Mouse (Mus musculus) midbrain, embryonic 11.5 days (tissue): ENCODE measurements around the gene Cenpn. TPM values are rescaled to one million over a fixed set of nuclear protein-coding genes. Genes with fewer than 3 reads are reported as not detected.

Source experiments
- ATAC-seq: fragments of 200-750 bp; cut with Nextera tagmentation; 2 replicates; pipeline ENCODE4 v1.8.0; 2017; ENCODE audit warnings: moderate TSS enrichment, moderate library complexity; ENCODE audit not compliant: low FRiP score
- DNase-seq: peaks from one replicate; pipeline ENCODE4 v3.0.0; 2015; ENCODE audit warnings: low spot score; ENCODE audit errors: missing footprints
- H3K27ac ChIP-seq: fragments of 300-500 bp; sonication (generic); 2 replicates; pipeline ENCODE4 v1.5.1; 2014; ENCODE audit warnings: low read depth, low read length
- H3K27me3 ChIP-seq: fragments of 300-500 bp; sonication (generic); 2 replicates; pipeline ENCODE4 v1.6.1; 2014; ENCODE audit warnings: mild to moderate bottlenecking, low read length, moderate library complexity, mixed read lengths; ENCODE audit not compliant: control insufficient read depth, insufficient read depth
- H3K36me3 ChIP-seq: fragments of 300-500 bp; sonication (generic); 2 replicates; pipeline ENCODE4 v1.6.1; 2014; ENCODE audit warnings: mild to moderate bottlenecking, low read length, moderate library complexity, mixed read lengths; ENCODE audit not compliant: control insufficient read depth, insufficient read depth
- H3K4me1 ChIP-seq: fragments of 300-500 bp; sonication (generic); 2 replicates; pipeline ENCODE4 v1.6.1; 2014; ENCODE audit warnings: low read length; ENCODE audit not compliant: control insufficient read depth, insufficient read depth
- H3K4me2 ChIP-seq: fragments of 300-500 bp; sonication (generic); 2 replicates; pipeline ENCODE4 v1.6.1; 2014; ENCODE audit warnings: mild to moderate bottlenecking, moderate library complexity
- H3K4me3 ChIP-seq: fragments of 300-500 bp; sonication (generic); 2 replicates; pipeline ENCODE4 v1.5.1; 2014; ENCODE audit warnings: low read depth, low read length
- H3K9ac ChIP-seq: fragments of 300-500 bp; sonication (generic); 2 replicates; pipeline ENCODE4 v1.6.1; 2014; ENCODE audit warnings: low read length
- H3K9me3 ChIP-seq: fragments of 300-500 bp; sonication (generic); 2 replicates; pipeline ENCODE4 v1.6.1; 2016; ENCODE audit warnings: low read length; ENCODE audit not compliant: control insufficient read depth
- WGBS: fragments of 180-500 bp; shearing (Covaris S2); extraction: QIAGEN DNeasy Blood & Tissue Kit; methylation state at CpG from one replicate; pipeline ENCODE4 v1.1.7; 2014; 5-methylcytosine and 5-hydroxymethylcytosine counted together
- polyA plus RNA-seq: library from polyadenylated mRNA; unstranded; fragments of >200 nt; fragmentation: Nextera tagmentation; extraction: Ambion mirVana; gene quantifications from 2 replicates; pipeline ENCODE4 v1.2.1, GENCODE M21; 2014

Cenpn gene
- polyA plus RNA-seq: 53.0 and 54.0 TPM in 2 replicates

- H3K4me2 ChIP-seq: peak within 1 kb of the TSS; percentile 54
- H3K27ac ChIP-seq: peak within 1 kb of the TSS; percentile 15; the same call in 1 of the 2 replicates
- H3K27me3 ChIP-seq: no peaks in the 10 kb centered on the region
- no peaks in the 10 kb centered on the region for H3K9me3 ChIP-seq
- peak within 1 kb of the TSS; percentile 67 for H3K9ac ChIP-seq
- peaks cover 3% of the 10 kb centered on the region; the same call in 1 of the 2 replicates for H3K36me3 ChIP-seq
- ATAC-seq: peak; percentile 95
- peak within 1 kb of the TSS; percentile 68 for H3K4me3 ChIP-seq
- 0% methylated on average over 57 of the region's 57 CpGs for WGBS
- DNase-seq: peak; percentile 100
- peaks cover 6% of the 10 kb centered on the region for H3K4me1 ChIP-seq
Observed at GRCm38 (mm10) chr8:116921337-116922059, at the start of gene Cenpn, which contains the start of gene Cmc2. Cenpn (plus strand) TSS chr8:116921730. Cmc2 (minus strand) TSS chr8:116921455.

GRCm38 (mm10) chr8:116872761-116873342, 48.7 kb upstream of the Cenpn start:
- Histone ChIP-seq H3K4me3 (no peak overlapping the region), H3K4me1 (no peaks in the 10 kb centered on the region), H3K27ac (no peak overlapping the region), H3K4me2 (no peak overlapping the region), H3K9ac (no peak overlapping the region), H3K27me3 (no peaks in the 10 kb centered on the region), H3K9me3 (no peaks in the 10 kb centered on the region), H3K36me3 (no peaks in the 10 kb centered on the region)
- no peak for ATAC-seq
- DNase-seq: no peak
- 79% methylated on average over 2 of the region's 2 CpGs for WGBS

GRCm38 (mm10) chr8:116873586-116873985, 47.9 kb upstream of the Cenpn start:
- 79% methylated on average over 11 of the region's 11 CpGs for WGBS

GRCm38 (mm10) chr8:116873986-116874385, 47.5 kb upstream of the Cenpn start:
- H3K27me3 ChIP-seq: no peaks in the 10 kb centered on the region
- H3K4me3 ChIP-seq: no peak overlapping the region
- no peaks in the 10 kb centered on the region for H3K36me3 ChIP-seq
- 88% methylated on average over 8 of the region's 8 CpGs for WGBS
- no peaks in the 10 kb centered on the region for H3K9me3 ChIP-seq
- ATAC-seq (no peak), DNase-seq (no peak)
- no peak overlapping the region for H3K4me2 ChIP-seq
- H3K9ac ChIP-seq: no peak overlapping the region
- H3K4me1 ChIP-seq: no peaks in the 10 kb centered on the region
- no peak overlapping the region for H3K27ac ChIP-seq

More at GRCm38 (mm10) chr8:116873586-116873985, 47.9 kb upstream of the Cenpn start:
- ATAC-seq (no peak), DNase-seq (no peak)
- H3K27me3 ChIP-seq: no peaks in the 10 kb centered on the region
- H3K4me2 ChIP-seq: no peak overlapping the region
- no peak overlapping the region for H3K27ac ChIP-seq
- H3K9ac ChIP-seq: no peak overlapping the region
- H3K4me1 ChIP-seq: no peaks in the 10 kb centered on the region
- H3K36me3 ChIP-seq: no peaks in the 10 kb centered on the region
- H3K4me3 ChIP-seq: no peak overlapping the region
- no peaks in the 10 kb centered on the region for H3K9me3 ChIP-seq

- Histone ChIP-seq H3K9ac (no peak overlapping the region), H3K27ac (no peak overlapping the region), H3K9me3 (no peaks in the 10 kb centered on the region), H3K4me2 (no peak overlapping the region), H3K4me3 (no peak overlapping the region), H3K36me3 (no peaks in the 10 kb centered on the region), H3K4me1 (no peaks in the 10 kb centered on the region), H3K27me3 (no peaks in the 10 kb centered on the region)
- DNase-seq: no peak
- ATAC-seq: no peak
- WGBS: 89% methylated on average over 17 of the region's 17 CpGs
Observed at GRCm38 (mm10) chr8:116875798-116876450, 45.6 kb upstream of the Cenpn start.

- Histone ChIP-seq H3K4me3 (no peak overlapping the region), H3K9me3 (no peaks in the 10 kb centered on the region), H3K36me3 (no peaks in the 10 kb centered on the region), H3K9ac (no peak overlapping the region), H3K4me1 (no peaks in the 10 kb centered on the region), H3K27ac (no peak overlapping the region), H3K27me3 (no peaks in the 10 kb centered on the region), H3K4me2 (no peak overlapping the region)
- 90% methylated on average over 8 of the region's 8 CpGs for WGBS
- no peak for ATAC-seq
- DNase-seq: no peak
Observed at GRCm38 (mm10) chr8:116881396-116881795, 40.1 kb upstream of the Cenpn start.

- H3K4me3 ChIP-seq: no peak overlapping the region
- H3K4me2 ChIP-seq: no peak overlapping the region
- no peak overlapping the region for H3K9ac ChIP-seq
- no peaks in the 10 kb centered on the region for H3K9me3 ChIP-seq
- no peaks in the 10 kb centered on the region for H3K27me3 ChIP-seq
- DNase-seq (no peak), ATAC-seq (no peak)
- 93% methylated on average over 4 of the region's 4 CpGs for WGBS
- H3K36me3 ChIP-seq: peaks cover 3% of the 10 kb centered on the region; the same call in 1 of the 2 replicates
- H3K4me1 ChIP-seq: no peaks in the 10 kb centered on the region
- H3K27ac ChIP-seq: no peak overlapping the region
Observed at GRCm38 (mm10) chr8:116887813-116888212, 33.7 kb upstream of the Cenpn start.

- Histone ChIP-seq H3K4me3 (no peak overlapping the region), H3K9me3 (no peaks in the 10 kb centered on the region), H3K4me1 (no peaks in the 10 kb centered on the region), H3K9ac (no peak overlapping the region), H3K4me2 (no peak overlapping the region), H3K27ac (no peak overlapping the region), H3K36me3 (peaks cover 3% of the 10 kb centered on the region; the same call in 1 of the 2 replicates), H3K27me3 (no peaks in the 10 kb centered on the region)
- 84% methylated on average over 5 of the region's 5 CpGs for WGBS
- DNase-seq (no peak), ATAC-seq (no peak)
Observed at GRCm38 (mm10) chr8:116891446-116891845, 30.1 kb upstream of the Cenpn start.

- DNase-seq (no peak), ATAC-seq (no peak)
- Histone ChIP-seq H3K9ac (no peak overlapping the region), H3K9me3 (no peaks in the 10 kb centered on the region), H3K4me2 (no peak overlapping the region), H3K36me3 (peaks cover 3% of the 10 kb centered on the region; the same call in 1 of the 2 replicates), H3K27me3 (no peaks in the 10 kb centered on the region), H3K27ac (no peak overlapping the region), H3K4me3 (no peak overlapping the region), H3K4me1 (no peaks in the 10 kb centered on the region)
- WGBS: 87% methylated on average over 3 of the region's 3 CpGs
Observed at GRCm38 (mm10) chr8:116892130-116892529, 29.4 kb upstream of the Cenpn start.
